19 mouse cellular contexts compared by ENCODE assay signal in the genomic region with DNA sequence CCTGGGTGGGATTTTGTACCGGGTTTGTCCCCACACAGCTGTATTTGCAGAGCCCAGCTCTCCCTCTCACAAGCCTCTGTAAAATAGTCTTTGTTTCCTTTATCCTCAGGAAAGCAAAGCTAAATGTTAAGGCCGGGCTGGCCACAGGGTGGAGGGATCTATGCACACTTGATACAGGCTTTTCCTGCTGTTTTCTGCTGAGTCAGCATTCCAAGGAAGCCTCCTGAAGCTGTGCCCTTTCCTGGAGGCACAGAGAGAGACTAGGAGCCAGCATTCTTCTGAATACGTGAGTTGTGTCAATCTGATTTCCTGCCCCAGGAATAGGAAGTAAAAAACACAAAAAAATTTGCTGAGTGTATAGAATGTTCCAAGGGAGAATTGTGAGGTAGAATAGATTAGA.
DNase-seq lines count a peak whose midpoint lies in the region; ATAC-seq and TF ChIP-seq lines count a peak whose summit lies in the region.
"Had no signal": no experiment of that assay in that cellular context is flagged by ENCODE, and none has a peak within 500 bp of the region (broad histone marks: within the 10 kb centered on the region; RNA-seq: fewer than 3 reads in every experiment).

No protein-coding gene starts in this region.

- no peaks in the 10 kb centered on the region for H3K36me3 ChIP-seq in limb, embryonic 14.5 days (ENCODE audit: control insufficient read depth, insufficient read depth, low read length)
- H3K36me3 ChIP-seq in limb, embryonic 10.5 days, result no peaks in the 10 kb centered on the region
- H3K36me3 ChIP-seq in stomach, embryonic 14.5 days (ENCODE audit: control insufficient read depth, insufficient read depth, low read length), result no peaks in the 10 kb centered on the region
- H3K36me3 ChIP-seq: embryonic facial prominence, embryonic 15.5 days; heart, embryonic 13.5 days; hindbrain, embryonic 12.5 days; neural tube, embryonic 15.5 days had no signal

- no peaks in the 10 kb centered on the region for H3K4me1 ChIP-seq in limb, embryonic 14.5 days (ENCODE audit: control insufficient read depth, insufficient read depth, low read length)
- H3K4me1 ChIP-seq in limb, embryonic 10.5 days, result peaks cover 5% of the 10 kb centered on the region; the same call in 1 of the 2 replicates
- H3K4me1 ChIP-seq in stomach, embryonic 14.5 days (ENCODE audit: control insufficient read depth, insufficient read depth, low read length), result peaks cover 4% of the 10 kb centered on the region; the same call in 1 of the 2 replicates
- H3K4me1 ChIP-seq: forebrain, embryonic 13.5 days; heart, embryonic 13.5 days had no signal

- ATAC-seq in limb, embryonic 14.5 days (ENCODE audit: low FRiP score, low read depth), result no peak
- ATAC-seq in stomach, embryonic 14.5 days (ENCODE audit: insufficient number of reproducible peaks, insufficient read depth, low FRiP score, low read depth), result no peak; the same call in 1 of the 2 replicates
- ATAC-seq in inflammation-experienced regulatory T-cells, adult 6 months, result no peak
- ATAC-seq: forebrain, embryonic 13.5 days; Patski had no signal

- H3K4me3 ChIP-seq in limb, embryonic 14.5 days (replicated peaks; ENCODE audit: low read length), result no peak overlapping the region
- H3K4me3 ChIP-seq in limb, embryonic 10.5 days, result no peak overlapping the region
- no peak overlapping the region for H3K4me3 ChIP-seq in stomach, embryonic 14.5 days (ENCODE audit: low read depth, low read length)
- H3K4me3 ChIP-seq: embryonic facial prominence, embryonic 15.5 days; forebrain, embryonic 13.5 days; heart, embryonic 13.5 days; hindbrain, embryonic 12.5 days; neural tube, embryonic 15.5 days had no signal

- TF ChIP-seq POLR2A in limb, embryonic 14.5 days (IDR thresholded peaks at IDR 0.05; ENCODE audit: borderline replicate concordance, extremely low read depth, insufficient read depth, insufficient read length), result no peak

- WGBS in limb, embryonic 14.5 days, result 46% methylated on average over 3 of the region's 3 CpGs
- WGBS in limb, embryonic 10.5 days, result 70% methylated on average over 3 of the region's 3 CpGs
- 42% methylated on average over 3 of the region's 3 CpGs for WGBS in stomach, embryonic 14.5 days

- H3K9me3 ChIP-seq in limb, embryonic 14.5 days (ENCODE audit: control insufficient read depth, low read length), result no peaks in the 10 kb centered on the region
- no peaks in the 10 kb centered on the region for H3K9me3 ChIP-seq in limb, embryonic 10.5 days (replicated peaks)
- no peaks in the 10 kb centered on the region for H3K9me3 ChIP-seq in stomach, embryonic 14.5 days (ENCODE audit: control insufficient read depth, low read depth, low read length)
- H3K9me3 ChIP-seq: embryonic facial prominence, embryonic 15.5 days; forebrain, embryonic 13.5 days; heart, embryonic 13.5 days; hindbrain, embryonic 12.5 days; neural tube, embryonic 15.5 days had no signal

- H3K4me2 ChIP-seq in limb, embryonic 14.5 days (replicated peaks; ENCODE audit: low read depth, low read length, severe bottlenecking), result no peak overlapping the region
- no peak overlapping the region for H3K4me2 ChIP-seq in stomach, embryonic 14.5 days (replicated peaks; ENCODE audit: low read depth, low read length)
- H3K4me2 ChIP-seq: embryonic facial prominence, embryonic 15.5 days; forebrain, embryonic 13.5 days; heart, embryonic 13.5 days; hindbrain, embryonic 12.5 days; neural tube, embryonic 15.5 days had no signal

- H3K27ac ChIP-seq in limb, embryonic 14.5 days (replicated peaks; ENCODE audit: low read depth, low read length), result peak overlapping the region; percentile 15; the same call in 1 of the 2 replicates
- H3K27ac ChIP-seq in limb, embryonic 10.5 days, result no peak overlapping the region
- H3K27ac ChIP-seq in stomach, embryonic 14.5 days (ENCODE audit: low read length), result peak overlapping the region; percentile 21; the same call in 1 of the 2 replicates
- H3K27ac ChIP-seq: embryonic facial prominence, embryonic 15.5 days; forebrain, embryonic 13.5 days; heart, embryonic 13.5 days; hindbrain, embryonic 12.5 days; liver, embryonic 14.5 days; neural tube, embryonic 15.5 days had no signal

- no peak for DNase-seq in limb, embryonic 14.5 days (ENCODE audit: low spot score)
- DNase-seq in limb, embryonic 10.5 days (ENCODE audit: low spot score), result no peak
- DNase-seq in R1 (ENCODE audit: low read depth, low spot score), result peak; percentile 32
- peak; percentile 61 for DNase-seq in embryo, embryonic 11 days
- DNase-seq in frontal cortex, adult 2 months (ENCODE audit: extremely low spot score in 1 of 2, low spot score in 1 of 2), result no peak
- DNase-seq: adrenal gland, adult 2 months; cerebellum, adult 8-10 months; kidney, adult 9 months; retina, postnatal 1 day; spleen, adult 18-20 months had no signal

- no peaks in the 10 kb centered on the region for H3K27me3 ChIP-seq in limb, embryonic 14.5 days (ENCODE audit: control insufficient read depth, insufficient read depth, low read length)
- H3K27me3 ChIP-seq in limb, embryonic 10.5 days (ENCODE audit: low read depth, poor library complexity, severe bottlenecking), result no peaks in the 10 kb centered on the region
- no peaks in the 10 kb centered on the region for H3K27me3 ChIP-seq in stomach, embryonic 14.5 days (ENCODE audit: control insufficient read depth, insufficient read depth, low read length)
- H3K27me3 ChIP-seq: embryonic facial prominence, embryonic 15.5 days; forebrain, embryonic 13.5 days; heart, embryonic 13.5 days; hindbrain, embryonic 12.5 days; neural tube, embryonic 15.5 days had no signal

- H3K9ac ChIP-seq in limb, embryonic 14.5 days (ENCODE audit: low read depth, low read length, severe bottlenecking), result no peak overlapping the region
- H3K9ac ChIP-seq in stomach, embryonic 14.5 days (replicated peaks; ENCODE audit: low read depth, low read length), result no peak overlapping the region
- H3K9ac ChIP-seq: embryonic facial prominence, embryonic 15.5 days; forebrain, embryonic 13.5 days; heart, embryonic 13.5 days; hindbrain, embryonic 12.5 days; liver, embryonic 14.5 days; neural tube, embryonic 15.5 days had no signal

Comparison
In these comparisons a context has a peak if more than half of its experiments do, and no peak if none do; other contexts are left out.
1. DNase-seq: peak in R1 (single experiment) and embryo, embryonic 11 days (single experiment); none in limb, embryonic 14.5 days (single experiment), limb, embryonic 10.5 days (single experiment) and frontal cortex, adult 2 months (0 of 2).